ENCODE assay signal across 20 mouse cellular contexts in the genomic region with DNA sequence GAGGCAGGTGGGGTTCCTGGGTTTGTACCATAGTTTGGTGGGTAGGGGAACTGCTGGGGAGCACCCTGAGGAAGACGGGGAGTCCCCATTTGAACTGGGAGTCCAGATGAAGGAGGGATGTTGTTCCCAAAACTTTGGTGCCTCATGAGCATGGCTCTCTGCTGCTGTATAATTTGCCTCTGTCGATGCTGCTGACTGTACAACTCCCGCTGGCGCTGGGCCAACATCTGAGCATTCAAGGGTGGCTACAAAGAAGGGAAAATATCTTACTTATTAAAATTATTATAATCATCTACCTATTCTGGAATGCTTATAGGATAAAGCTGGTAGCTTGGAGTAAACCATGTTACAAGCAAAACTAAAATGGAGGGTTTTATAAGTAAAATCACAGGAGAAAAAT. TPM values are rescaled to one million over a fixed set of nuclear protein-coding genes. Genes with fewer than 3 reads are reported as not detected.
DNase-seq lines count a peak whose midpoint lies in the region; ATAC-seq and TF ChIP-seq lines count a peak whose summit lies in the region.
"Had no signal": no experiment of that assay in that cellular context is flagged by ENCODE, and none has a peak within 500 bp of the region (broad histone marks: within the 10 kb centered on the region; RNA-seq: fewer than 3 reads in every experiment).

No protein-coding gene starts in this region.

- no peaks in the 10 kb centered on the region for H3K4me1 ChIP-seq in kidney, adult 2 months (ENCODE audit: control insufficient read depth, insufficient read depth, low read length)
- no peaks in the 10 kb centered on the region for H3K4me1 ChIP-seq in midbrain, embryonic 14.5 days (ENCODE audit: control insufficient read depth, insufficient read depth, low read length)
- no peaks in the 10 kb centered on the region for H3K4me1 ChIP-seq in midbrain, embryonic 10.5 days
- no peaks in the 10 kb centered on the region for H3K4me1 ChIP-seq in lung, adult 2 months (ENCODE audit: control insufficient read depth, insufficient read depth, low read length)
- H3K4me1 ChIP-seq: embryonic facial prominence, embryonic 13.5 days; forebrain, embryonic 13.5 days; hindbrain, embryonic 10.5 days; liver, embryonic 13.5 days; lung, embryonic 15.5 days had no signal

- 91% methylated on average over 4 of the region's 4 CpGs for WGBS in kidney, adult 2 months
- 93% methylated on average over 4 of the region's 4 CpGs for WGBS in midbrain, embryonic 14.5 days
- WGBS in midbrain, embryonic 10.5 days = 97% methylated on average over 4 of the region's 4 CpGs
- WGBS in lung, adult 2 months = 92% methylated on average over 4 of the region's 4 CpGs

- no peak for TF ChIP-seq POLR2A in kidney, adult 2 months (IDR thresholded peaks at IDR 0.05; ENCODE audit: low read depth, low read length)
- no peak for TF ChIP-seq POLR2A in lung, adult 2 months (IDR thresholded peaks at IDR 0.05; ENCODE audit: borderline replicate concordance, extremely low read depth, low read depth, low read length)

- no peaks in the 10 kb centered on the region for H3K27me3 ChIP-seq in kidney, adult 2 months (replicated peaks; ENCODE audit: control insufficient read depth, insufficient read depth, low read length)
- no peaks in the 10 kb centered on the region for H3K27me3 ChIP-seq in midbrain, embryonic 14.5 days (ENCODE audit: control insufficient read depth, insufficient read depth, low read length)
- H3K27me3 ChIP-seq in midbrain, embryonic 10.5 days (ENCODE audit: low read depth, poor library complexity, severe bottlenecking) = no peaks in the 10 kb centered on the region
- H3K27me3 ChIP-seq: embryonic facial prominence, embryonic 13.5 days; forebrain, embryonic 13.5 days; liver, embryonic 13.5 days; lung, embryonic 15.5 days had no signal

- no peak for ATAC-seq in midbrain, embryonic 14.5 days (ENCODE audit: low FRiP score, low TSS enrichment)
- ATAC-seq: forebrain, embryonic 13.5 days; intestine, postnatal 0 days had no signal

- no peak overlapping the region for H3K27ac ChIP-seq in kidney, adult 2 months (ENCODE audit: insufficient read depth, low read depth, low read length)
- no peak overlapping the region for H3K27ac ChIP-seq in midbrain, embryonic 14.5 days (replicated peaks; ENCODE audit: low read depth, low read length)
- H3K27ac ChIP-seq in midbrain, embryonic 10.5 days (replicated peaks) = no peak overlapping the region
- H3K27ac ChIP-seq: embryonic facial prominence, embryonic 13.5 days; forebrain, embryonic 13.5 days; hindbrain, embryonic 10.5 days; liver, embryonic 13.5 days; lung, embryonic 15.5 days; macrophage; stomach, postnatal 0 days had no signal

- no peaks in the 10 kb centered on the region for H3K9me3 ChIP-seq in midbrain, embryonic 14.5 days (ENCODE audit: control insufficient read depth, low read length)
- H3K9me3 ChIP-seq in midbrain, embryonic 10.5 days (replicated peaks) = no peaks in the 10 kb centered on the region
- H3K9me3 ChIP-seq: G1E; hindbrain, embryonic 10.5 days; liver, embryonic 13.5 days; lung, embryonic 15.5 days had no signal

- no peak overlapping the region for H3K4me2 ChIP-seq in midbrain, embryonic 14.5 days (ENCODE audit: low read length)
- H3K4me2 ChIP-seq: embryonic facial prominence, embryonic 13.5 days; forebrain, embryonic 13.5 days; heart, embryonic 11.5 days; liver, embryonic 13.5 days; lung, embryonic 15.5 days had no signal

- peaks cover 6% of the 10 kb centered on the region for H3K36me3 ChIP-seq in kidney, adult 2 months (ENCODE audit: control insufficient read depth, insufficient read depth, low read length)
- H3K36me3 ChIP-seq in midbrain, embryonic 14.5 days (ENCODE audit: control insufficient read depth, insufficient read depth, low read length) = peaks cover 66% of the 10 kb centered on the region
- peaks cover 32% of the 10 kb centered on the region for H3K36me3 ChIP-seq in midbrain, embryonic 10.5 days
- H3K36me3 ChIP-seq: liver, embryonic 13.5 days had no signal

- no peak overlapping the region for H3K4me3 ChIP-seq in kidney, adult 2 months (ENCODE audit: insufficient read depth, low read depth, low read length)
- H3K4me3 ChIP-seq in midbrain, embryonic 14.5 days (replicated peaks; ENCODE audit: low read depth, low read length) = no peak overlapping the region
- no peak overlapping the region for H3K4me3 ChIP-seq in midbrain, embryonic 10.5 days
- no peak overlapping the region for H3K4me3 ChIP-seq in lung, adult 2 months (replicated peaks; ENCODE audit: extremely low read depth, low read depth, low read length)
- H3K4me3 ChIP-seq: embryonic facial prominence, embryonic 13.5 days; erythroblast, embryonic 14.5 days; forebrain, embryonic 13.5 days; hindbrain, embryonic 10.5 days; liver, embryonic 13.5 days; lung, embryonic 15.5 days had no signal

- DNase-seq in cerebellum, postnatal 10 days = peak; percentile 47 to 71
- DNase-seq in cerebellum, adult 11-12 months = no peak
- peak; percentile 17 for DNase-seq in kidney, adult 2 months
- DNase-seq in kidney, adult 9 months = no peak
- peak; percentile 29 for DNase-seq in midbrain, embryonic 14.5 days
- no peak for DNase-seq in midbrain, embryonic 10.5 days (ENCODE audit: low spot score)
- no peak for DNase-seq in lung, adult 2 months
- DNase-seq: cerebellum, adult 11 months; embryo, embryonic 11 days; liver, embryonic 13.5 days had no signal

- no peak overlapping the region for H3K9ac ChIP-seq in midbrain, embryonic 14.5 days (replicated peaks; ENCODE audit: low read length)
- H3K9ac ChIP-seq: embryonic facial prominence, embryonic 13.5 days; forebrain, embryonic 13.5 days; liver, embryonic 13.5 days; lung, embryonic 15.5 days had no signal

- TF ChIP-seq CTCF in kidney, adult 2 months (conservative IDR thresholded peaks at IDR 0.05; ENCODE audit: insufficient read depth, insufficient read length, low read depth, low read length) = no peak
- TF ChIP-seq CTCF in lung, adult 2 months (IDR thresholded peaks at IDR 0.05; ENCODE audit: insufficient read depth, low read length) = no peak

RNA-seq across cellular contexts. Expression of a gene that starts 33.7 kb away (rescaled TPM):
- polyA plus RNA-seq in kidney, adult 2 months (2012; rRNA removed) = 6.1 and 6.4 TPM in 2 replicates
- 7.2 and 9.3 TPM in 2 replicates for polyA plus RNA-seq in midbrain, embryonic 14.5 days (2014; fragmentation: Nextera tagmentation; extraction: Ambion mirVana)
- 21.6 and 23.5 TPM in 2 replicates for polyA plus RNA-seq in midbrain, embryonic 10.5 days (2016; fragmentation: Nextera tagmentation; extraction: Ambion mirVana)
- polyA plus RNA-seq in lung, adult 2 months (2012; rRNA removed) = 6.3 and 9.7 TPM in 2 replicates

RNA-seq across cellular contexts. Expression of a gene that starts 33.9 kb away (rescaled TPM):
- polyA plus RNA-seq in kidney, adult 2 months (2012; rRNA removed) = 4.2 and 4.6 TPM in 2 replicates
- 6.1 and 6.2 TPM in 2 replicates for polyA plus RNA-seq in midbrain, embryonic 14.5 days (2014; fragmentation: Nextera tagmentation; extraction: Ambion mirVana)
- polyA plus RNA-seq in midbrain, embryonic 10.5 days (2016; fragmentation: Nextera tagmentation; extraction: Ambion mirVana) = 5.9 and 6.2 TPM in 2 replicates
- 3.7 and 3.9 TPM in 2 replicates for polyA plus RNA-seq in lung, adult 2 months (2012; rRNA removed)

Comparison
In these comparisons a context has a peak if more than half of its experiments do, and no peak if none do; other contexts are left out.
1. DNase-seq: peak in cerebellum, postnatal 10 days (2 of 2), kidney, adult 2 months (single experiment) and midbrain, embryonic 14.5 days (single experiment); none in cerebellum, adult 11-12 months (single experiment), kidney, adult 9 months (single experiment), midbrain, embryonic 10.5 days (single experiment) and lung, adult 2 months (single experiment).